Mouse (Mus musculus) gastrocnemius, postnatal 25 days (tissue): ENCODE measurements around the gene Hoxa3. TPM values are rescaled to one million over a fixed set of nuclear protein-coding genes. Genes with fewer than 3 reads are reported as not detected.

ENCODE experiments used
- DNase-seq: peaks from one replicate; pipeline ENCODE4 v3.0.0; 2022
- long read RNA-seq, 2 experiments: library from polyadenylated mRNA; stranded (forward); transcript quantifications; one replicate each; pipeline ENCODE4 v2.0.0; 2021
- total RNA-seq, 2 experiments: library from RNA; stranded (reverse); gene quantifications; 1 replicate in 1 of 2; 2 replicates in 1 of 2; pipeline ENCODE4 v1.2.3; 2021

Hoxa3 gene
- 1 to 10 TPM; 2.4 to 3.3 TPM for total RNA-seq
- long read RNA-seq, experiment 1, partial matches to known transcripts: 0 of 2 reads
- long read RNA-seq, experiment 1, other reads (novel, unspliced or antisense): 1 of 2 reads
- long read RNA-seq, experiment 2: 0 reads

DNA sequence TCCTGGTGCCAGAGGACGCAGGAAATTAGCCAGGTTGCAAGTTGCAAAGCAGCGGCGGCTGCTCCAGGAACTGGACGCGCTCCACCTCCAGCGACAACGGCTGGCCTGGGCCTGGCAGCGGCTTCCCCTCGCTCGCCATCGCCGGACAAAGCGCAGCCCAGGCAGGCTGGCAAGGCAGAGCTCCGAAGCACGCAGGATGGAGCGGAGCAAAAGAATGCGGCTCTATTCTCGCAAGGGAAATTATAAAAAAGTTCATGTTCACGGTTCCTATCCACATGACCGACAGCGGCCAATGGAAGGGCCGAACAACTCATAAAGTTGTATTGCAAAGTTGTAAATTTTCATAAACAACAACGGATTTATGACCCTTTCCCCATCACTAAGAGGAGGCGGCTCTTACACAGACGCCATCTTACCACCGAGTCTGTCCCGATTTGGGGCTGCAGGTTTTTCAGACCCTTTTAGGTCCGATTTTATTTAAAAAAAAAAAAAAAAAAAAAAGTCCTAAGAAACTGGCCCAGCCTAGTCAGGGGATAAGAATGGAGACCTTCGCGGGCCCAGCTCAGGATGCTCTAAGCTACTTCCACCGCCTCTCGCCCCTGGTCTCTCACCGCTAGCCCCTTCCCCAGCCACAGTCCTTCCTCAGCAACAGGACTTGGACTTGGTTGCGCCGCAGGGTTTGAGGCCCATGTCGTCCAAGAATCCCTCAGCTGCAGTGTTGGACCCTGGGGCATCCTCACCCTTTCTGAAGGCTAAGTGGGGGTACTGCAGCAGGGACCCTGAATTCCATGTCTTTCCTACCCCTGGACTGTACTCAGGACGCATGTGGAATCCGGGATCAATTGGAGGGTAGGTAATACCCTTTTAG lies at the start of gene Hoxa3, which contains the start of gene Gm28308:
Gene Hoxa3 (minus strand): TSS at position 218 of the 868 bp plus-strand sequence.
Gene Gm28308 (minus strand): TSS at position 221 of the 868 bp plus-strand sequence.
- peak; percentile 80 for DNase-seq

DNA sequence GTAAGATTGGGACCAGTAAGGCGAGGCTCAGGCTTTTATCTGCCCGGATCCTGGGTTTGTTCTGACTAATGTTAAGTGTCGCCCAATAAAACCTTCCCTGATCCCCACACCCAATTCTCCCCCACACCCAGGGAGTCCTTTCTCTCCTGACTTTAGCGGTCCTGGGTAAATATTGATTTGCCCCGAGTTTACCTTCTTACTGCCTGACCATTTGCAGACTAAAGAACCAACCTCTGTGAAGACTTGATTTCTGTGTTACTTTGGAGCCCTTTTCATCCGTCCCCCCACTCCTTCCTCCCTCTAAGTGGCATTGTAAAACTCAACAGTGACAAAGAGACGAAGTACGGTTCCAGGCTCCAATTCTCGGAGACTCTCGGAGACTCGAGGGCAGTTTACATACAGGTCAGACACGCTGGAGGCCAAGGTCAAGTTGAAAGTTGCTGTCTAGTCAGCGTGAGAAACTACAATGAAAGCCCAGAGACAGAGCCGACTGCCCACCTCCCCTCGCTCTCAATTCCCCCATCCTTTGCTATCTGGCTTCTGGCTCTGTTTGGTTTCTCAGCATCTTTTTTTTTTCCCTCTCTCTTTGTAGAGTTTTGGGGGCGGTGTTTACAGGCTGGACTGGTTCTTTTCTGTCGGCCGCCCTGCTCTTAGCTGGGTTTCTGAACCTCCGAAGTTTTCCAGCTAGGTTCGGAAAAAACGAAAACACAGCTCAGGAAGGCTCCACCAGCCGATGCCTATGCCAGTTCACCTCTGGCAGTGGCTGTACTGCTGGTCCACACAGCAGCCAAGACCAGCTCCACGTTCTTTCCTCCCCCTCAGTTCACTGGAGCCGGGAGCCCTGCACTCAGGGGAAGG lies 49.6 kb upstream of the Hoxa3 start:
- DNase-seq: no peak

DNA sequence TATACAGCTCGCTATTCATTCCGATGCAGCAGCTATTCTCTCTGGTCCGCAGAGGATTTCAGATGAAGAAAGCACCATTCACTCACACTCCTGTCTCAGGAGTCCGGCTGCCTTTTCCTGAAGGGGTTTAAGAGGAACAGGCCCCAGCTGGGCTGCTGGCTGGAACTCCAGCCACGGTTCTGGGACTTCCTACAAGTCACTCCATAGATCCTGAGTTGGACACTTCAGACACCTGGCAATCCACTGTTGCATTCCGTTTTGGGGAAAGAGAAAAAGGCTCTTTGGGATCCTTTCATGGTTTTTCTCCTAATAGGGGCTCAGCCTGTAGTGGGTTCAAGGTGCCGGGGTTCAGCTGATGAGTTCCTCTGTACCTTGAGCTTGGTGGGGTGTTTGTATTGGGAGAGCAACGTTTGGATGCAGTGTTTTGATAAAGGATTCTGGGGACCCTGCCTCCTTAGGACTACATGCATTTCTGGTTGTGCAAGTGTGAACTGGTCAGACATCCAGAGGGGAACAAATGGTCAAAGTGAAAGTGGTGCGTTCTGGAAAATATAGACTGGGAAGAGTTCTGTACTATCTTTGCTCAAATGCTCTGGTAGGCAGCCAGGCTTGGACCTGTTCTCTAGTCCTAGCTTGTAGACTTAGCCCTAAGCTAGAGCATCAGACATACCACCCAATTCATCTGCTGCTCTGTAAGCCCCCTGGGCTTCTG lies 48.8 kb upstream of the Hoxa3 start:
- DNase-seq: no peak

DNA sequence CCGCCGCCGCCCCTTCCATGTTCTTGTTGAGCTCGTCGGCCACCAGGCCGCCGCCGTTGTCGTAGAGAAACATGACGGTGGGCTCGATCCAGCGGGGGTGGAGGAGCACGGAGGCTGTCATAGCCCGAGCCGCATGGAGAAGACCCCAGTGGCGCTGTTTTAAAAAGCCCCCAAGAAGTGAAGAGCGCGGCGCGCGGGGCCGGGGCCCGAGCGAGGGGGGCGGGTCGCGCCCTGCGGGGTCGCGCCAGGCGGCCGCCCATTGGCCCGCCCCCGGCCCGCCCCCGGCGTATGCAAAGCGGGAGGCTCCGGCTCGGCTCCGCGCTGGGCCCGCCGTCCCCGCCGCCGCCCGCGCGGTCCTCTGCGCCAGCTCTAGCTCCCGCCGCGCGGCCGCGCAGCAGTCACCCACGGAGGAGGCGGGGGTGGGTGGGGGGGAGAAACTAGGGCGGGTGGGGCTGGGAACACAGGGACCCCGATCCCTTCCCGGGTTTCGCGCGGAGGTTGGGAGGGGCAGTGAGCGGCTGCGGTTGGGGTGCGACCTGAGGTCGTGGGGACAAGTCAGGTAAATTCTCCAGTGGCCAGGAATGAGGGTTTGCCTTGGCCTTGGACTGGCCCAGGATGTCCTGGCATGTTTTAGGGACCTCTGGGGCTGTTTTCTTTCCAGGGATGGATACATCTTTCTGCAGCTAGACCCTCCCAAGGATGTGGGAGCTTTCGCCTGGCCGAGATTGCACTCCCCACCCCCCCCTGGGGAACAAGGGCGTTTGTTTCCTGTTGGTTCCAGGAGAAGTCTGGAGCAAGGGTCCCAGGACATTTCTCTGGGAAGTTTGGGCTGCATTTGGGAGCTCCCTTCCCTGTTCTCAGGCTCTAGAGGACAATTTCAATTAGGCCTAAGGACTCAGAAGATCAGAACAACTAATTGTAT lies 47.8 kb upstream of the Hoxa3 start, which contains the start of gene Hoxa13:
Gene Hoxa13 (minus strand): TSS at position 227 of the 922 bp plus-strand sequence.
- DNase-seq: no peak

DNA sequence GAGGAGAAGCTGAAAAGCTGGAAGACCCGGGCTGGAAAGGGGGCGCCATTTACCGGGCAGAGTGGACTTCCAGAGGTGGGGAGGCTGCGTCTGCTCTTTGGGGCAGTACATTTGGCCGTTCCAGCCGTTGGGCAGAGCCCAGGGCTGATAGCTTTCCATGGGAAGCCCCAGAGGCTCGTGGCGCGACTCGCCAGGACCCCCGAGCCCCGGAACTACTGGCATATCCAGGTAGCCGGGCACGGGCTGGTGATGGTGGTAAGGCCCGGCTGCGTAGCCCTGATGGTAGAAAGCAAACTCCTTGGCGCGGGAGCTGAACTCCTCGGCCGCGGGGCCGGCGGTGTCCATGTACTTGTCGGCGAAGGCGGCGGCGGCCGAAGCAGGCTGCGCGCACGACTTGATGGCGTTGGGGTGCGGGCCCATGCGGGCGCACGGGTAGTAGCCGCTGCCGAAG lies 46.7 kb upstream of the Hoxa3 start:
- DNase-seq: no peak

DNA sequence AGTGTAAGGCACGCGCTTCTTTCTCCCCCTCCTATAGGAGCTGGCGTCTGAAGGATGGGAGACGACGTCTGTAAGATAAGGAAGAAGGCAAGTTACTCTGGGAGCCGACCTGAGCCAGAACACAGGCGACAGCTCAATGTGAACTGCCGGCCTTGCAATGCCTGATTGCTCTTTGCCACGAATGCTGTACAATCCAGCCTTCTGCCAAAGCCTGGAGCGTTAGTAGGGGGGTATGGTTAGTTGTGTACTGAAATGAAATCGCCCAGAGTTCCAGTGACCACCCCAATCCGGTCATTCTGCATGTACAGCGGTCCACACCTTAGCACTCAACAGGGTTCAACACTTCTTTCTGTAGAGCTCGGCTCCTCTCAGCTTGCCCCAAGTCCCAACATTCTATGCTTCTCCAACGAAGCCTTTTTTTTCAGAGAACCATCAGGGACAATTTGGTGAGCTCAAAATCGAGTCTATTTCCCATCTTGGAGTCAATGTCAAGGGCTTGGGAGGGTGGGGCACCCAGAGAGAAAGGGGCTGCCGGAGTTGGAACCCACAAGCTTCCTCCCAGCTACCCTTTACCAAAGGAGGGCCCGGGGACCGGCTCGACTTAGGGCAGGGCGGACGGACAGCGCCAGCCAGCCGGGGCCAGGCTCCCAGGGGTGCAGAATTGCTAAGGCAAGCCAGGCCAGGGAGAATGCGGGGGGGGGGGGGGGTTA lies 46.1 kb upstream of the Hoxa3 start:
- no peak for DNase-seq

DNA sequence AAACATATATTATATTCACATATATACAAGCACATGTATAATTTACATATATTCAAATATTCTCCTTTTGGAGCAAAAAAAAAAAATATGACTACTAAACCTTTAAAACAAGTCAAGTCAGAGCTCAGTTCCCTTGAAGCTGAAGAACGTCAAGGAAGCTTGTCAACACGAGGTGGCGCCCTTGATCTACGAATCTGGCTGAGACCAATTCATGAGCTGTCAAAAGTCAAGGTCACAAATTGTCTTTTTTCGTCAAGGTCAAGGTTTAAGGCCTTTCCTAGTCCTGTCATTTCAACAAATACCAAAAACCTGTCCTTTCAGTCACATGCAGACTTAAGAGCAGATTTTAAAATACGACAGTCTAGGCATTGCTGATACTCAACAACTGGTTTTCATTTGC lies 43.8 kb upstream of the Hoxa3 start:
- DNase-seq: no peak

DNA sequence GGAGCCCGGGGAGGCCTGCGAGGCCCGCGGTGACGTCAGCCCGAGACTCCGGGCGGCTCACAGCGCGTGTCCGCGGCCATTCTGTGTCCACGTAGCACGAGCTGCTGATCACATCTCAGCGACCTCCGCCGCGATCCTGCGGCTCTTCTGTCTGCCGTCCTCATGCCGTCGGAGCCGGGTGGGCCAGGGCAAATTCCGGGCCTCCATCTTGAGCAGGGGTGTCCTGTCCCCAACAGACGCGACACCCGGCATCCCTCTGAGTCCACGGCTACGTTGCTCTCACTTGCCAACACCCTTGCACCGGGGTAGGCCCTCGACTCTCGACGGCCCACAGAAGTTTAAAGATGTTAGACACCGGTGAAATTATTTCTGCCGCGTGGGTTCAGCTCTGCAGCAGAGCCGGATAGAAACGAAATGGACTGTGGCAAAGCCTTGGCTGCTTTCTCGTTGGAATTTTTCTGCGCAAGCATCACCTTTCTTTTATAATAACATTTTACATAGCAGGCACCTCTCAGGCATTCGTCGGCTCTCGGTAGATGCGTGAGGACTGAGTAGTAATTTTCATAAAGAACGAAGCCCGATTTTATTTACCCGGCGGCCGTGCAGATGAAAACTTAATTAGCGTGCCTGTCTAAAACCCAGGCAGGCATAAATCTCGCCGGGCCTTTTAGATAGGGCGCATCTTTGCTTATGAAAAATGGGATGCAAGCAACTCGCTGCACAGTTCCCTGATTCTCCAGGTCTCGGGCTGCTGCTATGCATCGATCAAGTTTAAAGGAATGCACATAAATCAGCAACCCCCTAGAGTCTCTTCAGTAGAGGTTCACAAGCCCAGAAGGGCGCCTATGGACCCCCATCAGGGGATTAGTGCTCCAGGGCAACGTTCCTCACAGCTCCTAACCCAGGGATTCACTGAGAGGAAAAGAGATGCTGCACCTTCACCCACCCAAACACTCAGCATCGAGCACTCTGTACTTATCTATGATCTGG lies 40.7 kb upstream of the Hoxa3 start:
- DNase-seq: no peak

DNA sequence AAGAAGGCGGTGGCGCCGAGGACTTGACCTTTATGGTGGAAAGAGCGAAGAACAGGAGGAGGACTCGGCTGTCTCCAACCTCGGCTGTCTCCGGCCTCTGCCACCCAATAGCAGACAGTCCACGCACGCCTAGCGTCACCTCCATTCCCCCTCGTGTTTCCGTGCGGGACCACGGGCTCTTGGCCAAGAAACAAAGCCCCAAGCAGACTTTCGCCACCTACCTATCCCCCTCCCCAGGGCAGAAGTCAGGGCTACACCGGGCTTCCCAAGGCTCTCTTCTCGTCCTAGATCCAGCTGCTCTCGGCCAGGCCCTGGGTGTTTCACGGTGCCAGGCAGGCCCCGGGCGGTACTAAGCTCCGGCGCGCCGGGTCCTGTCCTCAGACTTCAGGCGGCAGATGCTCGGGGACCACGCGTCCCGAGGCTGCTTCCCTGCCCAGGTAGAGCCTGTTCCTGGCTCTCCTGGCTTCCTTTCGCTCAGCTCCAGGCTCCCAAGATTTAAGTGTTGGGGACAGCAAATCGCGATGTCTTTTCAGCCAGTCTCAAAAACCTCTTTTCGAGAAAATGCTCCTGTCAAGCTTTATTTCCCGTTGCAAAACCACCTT lies 39.7 kb upstream of the Hoxa3 start:
- DNase-seq: no peak

DNA sequence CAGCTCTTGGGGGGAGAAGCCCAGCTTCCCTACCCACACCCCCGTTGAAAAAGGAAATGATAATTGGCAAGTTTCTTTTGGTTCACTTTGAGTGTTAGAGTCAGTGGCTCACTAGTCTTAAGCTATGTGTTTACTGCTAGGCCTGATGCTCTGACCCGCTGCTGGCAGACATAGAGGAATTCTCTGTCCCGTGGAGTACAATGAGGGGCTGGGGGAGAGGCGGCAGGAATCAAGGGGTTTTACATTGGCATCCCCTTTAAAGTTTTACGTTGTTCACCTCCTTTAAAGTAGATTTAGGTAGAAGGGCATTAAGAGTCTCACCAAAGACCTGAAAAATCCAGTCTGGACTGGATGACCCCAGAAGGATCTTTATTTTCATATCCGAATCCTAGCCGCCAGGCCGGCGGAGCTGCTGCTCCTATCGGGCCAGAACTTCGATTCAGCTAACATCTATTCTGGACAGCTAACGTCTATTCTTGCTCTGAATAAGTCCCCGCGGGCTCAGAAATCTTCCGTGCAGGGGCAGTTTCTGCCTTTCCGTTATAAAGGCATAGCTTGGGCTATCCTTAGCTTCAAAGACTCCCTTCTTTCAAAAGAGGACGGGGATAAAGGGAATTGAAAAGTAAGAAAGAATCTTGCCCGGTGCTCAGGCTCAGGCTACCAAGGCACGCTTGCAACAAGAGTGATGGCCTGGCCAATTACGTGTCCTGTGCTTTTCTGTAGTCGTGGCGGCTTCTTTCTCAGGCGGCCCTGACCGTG lies 39.1 kb upstream of the Hoxa3 start:
- DNase-seq: no peak

DNA sequence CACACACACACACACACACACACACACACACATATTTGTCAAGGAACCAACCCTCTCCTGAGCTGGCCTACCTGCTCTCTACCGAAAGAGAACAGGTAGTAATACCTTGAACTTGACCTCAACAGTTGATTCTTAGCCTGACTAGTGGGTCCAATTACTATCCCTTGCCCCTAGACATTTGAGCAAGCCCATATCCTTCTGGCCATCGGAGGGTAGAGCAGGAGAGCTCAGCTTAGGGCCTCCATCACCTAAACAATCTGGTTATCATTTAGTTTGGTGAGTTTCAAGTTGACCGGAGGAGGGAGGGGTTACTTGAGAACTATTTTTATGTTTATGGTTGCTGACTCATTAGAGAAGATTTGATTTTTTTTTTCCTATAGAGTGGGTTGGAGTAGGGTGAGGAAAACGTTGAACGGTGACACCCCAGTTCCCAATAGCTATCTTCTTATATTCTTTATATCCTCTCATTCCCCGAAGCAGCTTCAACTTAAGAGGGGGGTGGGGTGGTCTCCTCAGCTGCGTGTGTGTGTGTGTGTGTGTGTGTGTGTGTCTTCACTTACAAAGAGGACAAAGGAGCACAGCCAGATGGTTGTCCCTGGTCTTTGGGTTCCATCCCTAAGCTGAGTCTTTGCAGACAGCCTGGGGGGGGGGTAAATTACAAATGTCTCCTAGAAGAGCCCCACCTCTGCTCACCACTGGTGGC lies 38.2 kb upstream of the Hoxa3 start:
- DNase-seq: no peak

DNA sequence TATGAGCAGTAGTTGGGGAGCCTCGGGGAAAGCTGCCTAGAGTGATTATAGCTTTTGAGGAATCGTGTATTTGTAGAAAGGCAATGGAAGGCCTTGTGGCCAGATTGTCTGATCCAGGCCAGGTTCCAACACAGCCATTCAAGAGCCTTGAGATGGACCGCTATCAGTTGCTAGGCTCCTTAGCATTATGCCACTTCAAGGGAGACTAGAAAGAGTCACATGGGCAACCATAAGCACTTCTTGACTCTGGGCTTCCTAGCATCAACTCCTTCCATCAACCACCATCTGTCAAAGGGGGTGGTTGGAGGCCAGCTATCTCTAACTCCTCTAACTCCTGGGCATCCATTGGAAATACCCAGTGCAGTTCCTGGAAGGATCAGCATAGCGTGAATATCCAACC lies 36.7 kb upstream of the Hoxa3 start:
- DNase-seq: no peak

DNA sequence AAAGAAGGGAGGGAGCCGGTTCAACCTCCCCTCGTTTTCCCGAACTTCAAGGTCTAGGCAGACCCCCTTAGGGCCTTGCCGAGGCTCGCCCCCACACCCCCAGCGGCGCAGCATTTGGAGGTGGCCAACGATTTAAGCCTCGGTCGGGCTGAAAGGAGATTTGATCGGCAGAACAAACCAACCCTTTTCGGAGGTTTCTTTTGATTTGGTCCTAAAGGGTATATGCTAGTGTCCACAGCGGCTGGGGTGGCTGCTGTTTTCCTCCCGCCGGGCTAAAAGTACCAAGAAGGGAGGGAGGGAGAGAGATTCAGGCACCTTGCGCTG lies 36.2 kb upstream of the Hoxa3 start:
- DNase-seq: no peak

DNA sequence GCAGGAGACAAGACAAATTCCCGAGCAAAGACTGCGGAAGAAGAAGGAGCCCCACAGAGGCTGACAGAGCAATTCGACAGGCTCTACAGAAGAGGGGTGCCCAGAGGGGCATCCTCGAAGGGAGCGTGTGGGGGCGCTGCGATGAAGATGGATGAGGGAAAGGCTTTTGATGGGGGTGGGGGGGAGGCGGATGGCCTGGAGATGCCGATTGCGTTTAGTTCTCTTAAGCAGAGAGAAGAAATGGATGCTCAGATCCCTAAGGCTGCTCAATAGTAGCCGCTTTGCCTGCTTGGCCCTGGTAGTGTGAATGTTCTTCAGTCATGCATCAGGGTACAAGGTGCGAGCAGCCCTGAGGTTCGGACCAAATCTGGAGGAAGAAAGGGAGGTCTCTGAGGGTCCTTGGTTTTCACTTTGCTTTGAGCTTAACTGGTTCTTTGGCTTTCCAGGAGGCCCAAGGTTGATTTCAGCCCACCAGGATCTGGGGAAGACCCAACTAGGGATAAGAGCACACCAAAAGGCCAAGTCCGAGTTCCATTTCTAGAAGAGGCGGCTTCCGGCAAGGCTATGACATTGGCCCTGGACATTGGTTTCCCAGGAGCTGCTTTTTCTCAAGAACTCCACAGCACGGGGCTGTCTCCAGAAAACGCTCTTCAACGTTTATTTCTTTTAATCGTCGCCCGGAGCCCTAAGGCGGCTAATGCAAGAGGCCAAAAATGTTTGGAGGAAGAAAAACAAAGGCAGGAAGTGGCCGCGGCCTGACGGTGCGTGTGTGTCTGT lies 35.7 kb upstream of the Hoxa3 start:
- no peak for DNase-seq

DNA sequence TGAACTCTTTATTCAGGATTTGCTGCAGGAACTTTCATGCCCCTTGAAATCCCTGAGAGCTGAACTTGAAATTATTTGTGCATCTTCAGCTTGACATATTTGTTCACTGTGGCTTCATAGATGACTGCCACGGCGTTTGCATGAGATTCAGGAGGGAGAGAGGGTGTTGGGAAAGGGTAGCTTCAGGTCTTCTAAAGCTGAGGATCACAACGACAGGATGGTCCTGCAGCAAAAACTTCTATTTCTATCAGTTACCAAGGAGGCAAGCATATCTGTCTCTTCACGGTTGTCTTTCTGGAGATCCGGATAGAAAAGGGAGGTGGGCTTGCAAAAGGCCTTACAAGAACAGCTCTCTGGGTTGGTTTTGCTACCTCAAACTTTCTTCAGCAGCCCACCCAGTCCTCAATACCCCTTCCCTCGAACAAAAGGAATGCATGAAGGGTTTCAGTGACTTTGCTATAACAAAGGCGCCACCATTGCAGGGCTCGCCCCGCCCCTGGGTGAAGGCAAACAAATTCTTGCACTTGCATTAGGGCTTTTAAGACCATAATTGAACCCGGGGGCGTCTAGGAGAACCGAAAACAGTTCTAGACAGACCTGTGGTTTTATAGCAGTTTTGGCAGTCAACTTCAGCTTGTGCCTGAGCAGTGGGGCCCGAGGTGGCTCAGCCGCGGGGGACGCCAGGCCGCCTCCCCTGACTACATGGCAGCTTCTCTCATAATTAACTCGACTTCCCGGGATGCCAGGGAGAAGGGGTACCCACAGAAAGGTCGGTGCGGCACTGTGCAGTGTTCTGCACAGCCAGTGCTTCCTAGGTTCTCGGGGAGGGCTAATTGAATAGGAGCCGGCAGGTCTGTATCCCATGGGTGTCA lies 34.9 kb upstream of the Hoxa3 start:
- peak; percentile 5 for DNase-seq
